Mouse (Mus musculus) monocyte, adult 5-6 weeks (primary cell): ENCODE data around the gene Lrrc3c. TPM values are rescaled to one million over a fixed set of nuclear protein-coding genes. Genes with fewer than 3 reads are reported as not detected.

Experiments
- ATAC-seq: fragments of 153-309, 156-312 bp; replicated peaks from 2 replicates; pipeline ENCODE4 v1.8.0; 2017; ENCODE audit warnings: mild to moderate bottlenecking; ENCODE audit not compliant: low TSS enrichment, insufficient number of reproducible peaks, severe bottlenecking, poor library complexity, low FRiP score
- total RNA-seq: library from RNA; stranded (forward); fragments of 200-1000, 200-491, 200-594 nt; gene quantifications from 3 replicates; pipeline ENCODE4 v1.2.3, GENCODE M21; 2017

The Lrrc3c gene
- total RNA-seq: not detected in 3 replicates

DNA sequence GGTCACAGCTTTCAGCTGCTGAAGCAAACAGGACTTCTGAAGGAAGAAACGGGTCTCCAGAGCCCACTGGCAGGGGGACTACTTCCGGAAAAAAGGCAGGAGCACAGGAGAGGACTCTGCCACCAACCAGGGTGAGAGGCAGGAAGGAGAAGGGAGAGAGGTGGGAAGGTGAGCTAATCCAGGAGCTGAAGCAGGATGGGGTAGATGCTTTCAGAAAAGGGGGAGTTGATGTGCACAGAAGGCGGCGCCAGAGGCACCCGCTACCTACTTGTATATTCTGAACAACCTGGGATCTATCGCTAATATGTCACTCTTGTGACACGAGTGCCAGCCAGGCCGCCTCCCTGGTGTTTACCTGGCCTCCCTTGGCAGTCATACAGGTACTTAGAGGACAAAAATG is at the start of gene Lrrc3c:
Gene Lrrc3c, plus strand, starts transcription at position 301 of the 400 bp plus-strand sequence.
- ATAC-seq: no peak

DNA sequence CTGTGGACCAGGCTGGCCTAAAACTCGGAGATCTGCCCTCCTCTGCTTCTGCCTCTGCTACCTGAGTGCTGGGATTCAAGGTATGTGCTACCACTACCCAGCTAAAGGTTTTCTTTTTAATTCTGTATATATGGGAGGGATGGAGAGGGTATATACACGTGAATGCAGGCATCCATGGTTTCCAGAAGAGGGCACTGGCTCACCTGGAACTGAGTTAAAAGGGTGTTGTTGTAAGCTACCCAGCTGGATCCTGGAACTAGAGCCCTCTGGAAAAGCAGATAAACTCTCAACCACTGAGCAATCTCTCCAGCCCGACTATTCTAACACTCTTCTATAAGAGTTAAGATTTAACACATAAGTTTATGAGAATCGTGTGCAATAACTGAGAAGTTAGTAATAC is 48.7 kb upstream of the Lrrc3c start:
- no peak for ATAC-seq

DNA sequence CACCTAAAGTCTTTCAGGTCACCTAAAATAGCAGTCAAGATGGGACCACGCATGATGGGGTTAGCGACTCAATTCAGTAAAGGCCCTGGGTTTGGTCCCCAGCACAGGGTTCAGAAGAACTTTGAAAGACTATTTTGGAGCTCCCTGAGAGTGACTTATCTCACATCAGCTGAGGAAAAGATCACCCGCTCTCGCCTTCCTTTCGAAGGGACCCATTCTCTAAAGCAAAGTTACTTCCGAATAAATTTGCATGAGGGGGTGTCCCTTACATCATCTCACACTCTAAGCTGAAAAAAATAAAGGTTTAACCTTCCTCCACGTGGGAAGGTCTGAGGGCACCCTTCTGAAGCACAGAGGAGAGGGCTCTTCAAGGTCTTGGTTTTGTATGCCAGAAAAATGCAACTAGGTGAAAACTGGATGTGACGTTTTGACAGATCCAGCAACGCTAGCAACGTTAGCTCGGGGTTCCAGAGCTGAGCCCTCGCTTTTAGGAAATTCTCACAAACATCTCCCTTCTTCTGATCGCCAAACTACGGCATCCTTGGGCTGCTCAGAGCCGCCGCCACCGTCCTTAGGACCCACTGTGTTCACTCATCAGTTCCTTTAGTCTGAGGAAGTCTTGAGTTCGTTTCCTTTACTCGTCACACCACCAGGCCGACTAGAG is 47.6 kb upstream of the Lrrc3c start:
- 0 out of 2 replicates have a peak, but pooled peaks have one; percentile 34 for ATAC-seq

DNA sequence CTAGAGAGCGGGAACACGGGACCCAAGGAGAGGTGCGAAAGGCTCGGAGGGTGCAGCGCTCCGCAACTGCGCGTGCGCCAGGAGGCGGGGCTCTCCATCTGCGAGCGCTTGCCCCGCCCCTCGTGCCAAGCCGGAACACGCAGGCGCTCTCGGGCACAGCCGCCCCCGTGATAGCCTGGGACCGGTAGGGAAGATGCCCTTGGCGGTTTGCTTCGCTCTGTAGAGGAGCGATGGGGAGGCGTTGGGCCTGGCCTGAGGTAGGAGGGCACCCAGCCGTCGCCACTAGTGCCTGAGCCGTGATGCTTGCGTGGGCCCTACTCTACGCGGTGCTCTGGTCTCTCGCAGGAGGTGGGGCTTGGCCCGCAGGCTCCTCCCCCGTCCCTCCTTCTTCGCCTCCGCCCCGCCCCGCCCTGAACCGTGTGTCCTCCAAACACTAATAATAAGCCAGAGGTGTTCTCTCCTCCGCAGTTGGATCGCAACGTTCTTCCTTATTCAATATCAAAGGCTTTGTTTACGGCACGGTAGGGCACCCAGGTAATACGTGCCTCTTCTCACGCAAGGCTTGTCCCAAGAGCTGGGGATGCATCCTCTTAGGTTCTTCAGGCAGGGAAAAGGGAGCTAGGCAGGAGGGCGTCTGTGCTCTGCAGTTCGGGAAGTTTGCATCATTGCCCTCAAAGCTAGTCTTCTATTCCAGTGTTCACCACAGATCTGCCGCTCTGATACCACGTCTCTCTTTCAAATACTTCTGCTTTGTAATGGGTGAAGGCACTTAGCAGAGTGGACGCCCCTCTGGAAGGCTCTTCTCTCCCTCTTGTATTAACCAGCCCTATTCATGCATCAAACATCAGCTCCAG is 46.9 kb upstream of the Lrrc3c start, which contains the start of gene Zpbp2:
Gene Zpbp2, plus strand, starts transcription at position 123 of the 854 bp plus-strand sequence.
- ATAC-seq: peak; percentile 78

DNA sequence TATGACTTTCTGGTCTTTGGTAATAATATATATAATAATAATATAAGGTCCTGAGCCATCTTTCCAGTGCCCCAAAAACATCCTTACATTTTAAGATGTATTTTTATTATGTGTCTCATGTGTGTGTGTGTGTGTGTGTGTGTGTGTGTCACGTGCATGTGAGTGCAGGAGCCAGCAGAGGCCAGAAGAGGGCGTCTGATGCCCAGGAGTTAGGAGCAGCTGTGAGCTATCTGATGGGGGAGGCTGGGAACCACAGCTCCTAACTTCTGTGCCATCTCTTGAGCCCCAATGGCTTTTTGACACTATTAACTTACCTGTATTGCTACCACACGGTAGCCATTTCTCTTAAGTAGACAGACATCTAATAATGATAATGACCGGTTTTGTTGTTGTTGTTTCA is 44.1 kb upstream of the Lrrc3c start:
- ATAC-seq: no peak

DNA sequence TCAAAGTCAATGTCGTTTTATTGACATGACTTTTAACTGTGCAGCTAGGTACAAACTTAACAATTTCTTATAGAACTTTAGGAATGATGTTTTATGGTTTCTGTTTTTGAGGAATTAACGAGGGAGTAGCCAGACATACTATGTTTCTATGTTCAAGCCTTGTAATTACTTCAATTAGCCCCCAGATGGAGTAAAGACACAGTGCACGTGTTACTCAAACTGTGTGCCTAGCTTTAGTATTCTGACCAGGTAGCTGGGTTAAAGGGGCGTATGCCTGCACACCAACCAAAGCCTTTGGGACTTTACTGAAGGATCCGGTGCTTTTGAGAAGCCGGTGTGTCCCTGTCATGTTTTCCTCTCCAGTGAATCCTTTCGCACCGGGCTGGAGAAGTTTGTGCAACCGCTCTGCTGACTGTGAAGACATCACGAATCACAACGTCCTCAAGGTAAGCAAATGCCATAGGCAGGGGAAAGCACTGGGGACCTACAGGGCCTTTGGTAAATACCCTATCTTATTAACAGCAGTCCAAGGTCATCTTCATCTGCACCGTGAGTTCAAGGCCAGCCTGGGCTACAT is 42.9 kb upstream of the Lrrc3c start:
- no peak for ATAC-seq

DNA sequence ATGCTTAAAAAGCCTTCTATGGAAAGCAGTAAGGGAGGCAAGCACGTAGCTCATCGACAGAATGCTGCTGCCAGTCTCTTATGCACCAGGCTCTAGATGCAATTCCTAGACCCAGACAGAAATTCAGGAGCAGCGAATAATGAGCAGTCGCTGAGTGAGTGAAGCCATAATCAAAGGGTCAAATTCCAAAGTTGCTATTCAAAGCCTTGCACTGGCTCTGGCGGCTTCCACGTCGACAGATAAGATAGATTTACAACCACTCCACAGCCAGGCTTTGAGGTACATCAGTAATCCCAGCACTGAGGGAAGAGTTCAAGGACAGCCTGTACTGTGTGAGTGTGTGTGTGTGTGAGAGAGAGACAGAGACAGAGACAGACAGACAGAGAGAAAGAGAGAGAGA is 37.1 kb upstream of the Lrrc3c start:
- no peak for ATAC-seq

DNA sequence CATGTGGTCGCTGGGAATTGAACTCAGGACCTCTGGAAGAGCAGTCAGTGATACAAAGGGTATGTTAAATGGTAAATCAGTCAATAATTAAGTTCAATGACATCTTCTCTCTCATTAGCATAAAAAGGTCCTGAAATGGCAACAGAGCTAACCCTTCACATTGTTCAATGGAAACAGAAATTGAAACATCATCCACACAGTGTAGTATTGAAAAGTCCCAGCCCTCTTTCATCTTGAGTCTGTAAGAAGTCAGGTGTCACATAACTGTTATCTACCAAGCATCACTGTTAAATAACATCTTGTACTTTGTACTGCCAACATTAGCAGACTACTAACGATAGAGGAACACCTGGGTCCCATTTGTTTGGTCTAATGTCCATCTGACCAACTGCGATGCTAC is 35.1 kb upstream of the Lrrc3c start:
- ATAC-seq: no peak

DNA sequence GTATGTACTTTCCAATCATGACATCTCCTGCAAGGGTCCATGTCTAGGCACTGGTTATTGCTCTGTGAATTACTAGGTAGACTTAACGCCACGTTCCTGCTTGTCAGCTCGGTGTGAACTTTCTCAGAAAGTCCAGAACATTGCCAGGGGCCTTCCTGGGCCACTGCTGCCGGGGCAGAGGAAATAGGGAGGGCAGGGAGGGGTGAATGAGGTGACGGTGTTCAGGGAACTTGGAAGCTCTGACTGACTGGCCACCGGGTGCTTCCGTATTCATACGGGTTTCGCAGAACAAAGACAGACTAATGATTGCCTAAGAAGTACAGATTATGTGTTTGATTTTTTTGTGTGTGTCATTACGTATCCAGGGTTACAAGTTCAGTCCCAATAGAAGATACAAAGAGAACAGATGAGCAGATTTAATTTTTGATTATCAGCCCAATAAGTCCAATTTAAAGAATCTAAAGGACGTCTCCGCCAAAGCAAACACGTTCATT is 34.1 kb upstream of the Lrrc3c start:
- no peak for ATAC-seq

DNA sequence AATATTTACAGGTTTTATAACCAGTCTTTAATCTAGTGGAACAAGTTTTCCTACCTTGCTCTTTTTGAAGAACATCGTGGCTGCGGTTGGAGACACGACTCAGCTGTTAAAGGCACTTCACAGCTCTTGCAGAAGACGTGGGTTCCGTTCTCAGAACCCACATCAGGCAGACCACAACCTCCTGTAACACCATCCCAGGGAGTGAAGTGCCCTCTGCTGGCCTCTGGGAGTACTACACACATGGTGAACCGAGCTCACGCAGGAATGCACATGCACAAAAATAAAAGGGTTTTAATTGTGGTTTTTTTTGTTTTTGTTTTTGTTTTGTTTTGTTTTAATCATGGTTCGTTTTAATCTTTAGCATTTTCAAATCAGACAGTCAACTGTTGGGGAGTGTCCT is 29.8 kb upstream of the Lrrc3c start:
- ATAC-seq: no peak

DNA sequence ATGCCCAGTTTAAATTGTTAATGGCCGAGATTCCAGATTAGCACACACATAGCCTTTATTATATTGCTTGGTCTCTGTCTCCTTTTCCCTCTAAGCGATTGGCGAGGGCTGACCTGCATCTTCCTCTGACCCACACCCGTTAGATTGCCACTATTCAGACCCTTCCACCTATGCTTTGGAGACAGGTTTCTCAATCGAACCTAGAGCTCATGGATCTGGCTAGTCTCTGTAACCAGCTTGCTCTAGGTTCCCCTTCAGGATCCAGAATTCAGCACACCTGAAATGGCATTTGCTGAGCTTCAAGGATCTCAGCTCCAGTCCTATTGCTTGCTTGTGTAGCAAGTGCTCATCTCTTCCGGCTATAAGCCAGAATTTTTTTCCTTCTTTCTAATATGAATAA is 28.6 kb upstream of the Lrrc3c start:
- no peak for ATAC-seq

DNA sequence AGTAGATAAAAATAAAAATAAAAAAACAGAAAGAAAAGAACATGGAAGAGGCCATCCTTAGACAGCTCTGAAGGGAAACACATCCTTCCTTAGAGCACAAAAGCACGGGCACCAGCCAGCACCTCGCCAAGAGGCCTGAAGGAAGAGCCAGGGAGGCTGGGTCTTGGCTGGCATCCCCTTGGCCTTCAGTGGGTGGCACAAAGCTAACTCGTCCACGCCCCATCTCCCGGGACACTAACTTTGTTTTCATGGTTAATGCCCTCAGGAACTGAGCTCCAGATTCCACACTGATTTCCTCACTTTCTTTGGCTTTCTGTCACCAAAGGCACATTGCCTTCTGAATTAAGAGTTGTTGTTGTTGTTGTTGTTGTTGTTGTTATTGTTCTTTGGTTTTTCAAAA is 20.3 kb upstream of the Lrrc3c start:
- no peak for ATAC-seq

DNA sequence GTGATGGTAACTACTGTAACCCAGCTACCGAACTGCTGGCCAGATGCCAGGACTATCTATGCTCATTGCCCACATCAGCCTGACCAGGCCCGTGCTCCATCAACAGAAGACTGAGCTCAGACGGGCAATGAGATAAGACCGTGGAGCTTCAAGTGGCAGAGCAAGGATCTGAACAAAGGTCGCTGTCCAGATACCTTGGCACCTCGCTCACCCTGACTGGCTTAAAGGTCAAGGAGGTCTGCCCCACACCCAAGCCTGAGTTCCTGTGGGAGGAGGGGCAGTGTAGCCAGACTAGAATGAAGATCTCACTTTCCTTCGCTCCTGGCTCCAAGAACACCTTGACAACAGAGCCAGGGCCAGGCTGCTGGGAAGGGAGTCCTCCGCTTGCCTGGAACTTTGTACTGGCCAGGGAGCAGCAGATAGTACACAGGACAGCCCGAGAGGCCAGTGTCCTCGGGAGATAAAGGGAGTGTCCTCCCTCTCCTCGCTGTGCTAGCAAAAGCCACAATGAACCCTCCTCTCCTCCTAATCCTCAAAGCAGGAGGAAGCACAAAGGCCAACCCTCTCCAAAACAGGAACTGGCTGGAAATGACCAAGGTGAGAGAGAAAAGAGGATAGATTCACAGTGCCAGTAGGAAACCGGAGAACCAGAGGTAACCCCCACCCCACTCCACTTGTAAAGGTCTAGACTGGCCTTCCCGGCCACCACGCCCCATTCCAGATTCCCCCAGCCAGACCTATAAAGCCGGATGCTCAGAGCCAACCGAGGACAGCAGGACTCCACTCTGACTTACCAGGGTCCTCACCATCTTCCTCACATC is 17.6 kb upstream of the Lrrc3c start:
- no peak for ATAC-seq

DNA sequence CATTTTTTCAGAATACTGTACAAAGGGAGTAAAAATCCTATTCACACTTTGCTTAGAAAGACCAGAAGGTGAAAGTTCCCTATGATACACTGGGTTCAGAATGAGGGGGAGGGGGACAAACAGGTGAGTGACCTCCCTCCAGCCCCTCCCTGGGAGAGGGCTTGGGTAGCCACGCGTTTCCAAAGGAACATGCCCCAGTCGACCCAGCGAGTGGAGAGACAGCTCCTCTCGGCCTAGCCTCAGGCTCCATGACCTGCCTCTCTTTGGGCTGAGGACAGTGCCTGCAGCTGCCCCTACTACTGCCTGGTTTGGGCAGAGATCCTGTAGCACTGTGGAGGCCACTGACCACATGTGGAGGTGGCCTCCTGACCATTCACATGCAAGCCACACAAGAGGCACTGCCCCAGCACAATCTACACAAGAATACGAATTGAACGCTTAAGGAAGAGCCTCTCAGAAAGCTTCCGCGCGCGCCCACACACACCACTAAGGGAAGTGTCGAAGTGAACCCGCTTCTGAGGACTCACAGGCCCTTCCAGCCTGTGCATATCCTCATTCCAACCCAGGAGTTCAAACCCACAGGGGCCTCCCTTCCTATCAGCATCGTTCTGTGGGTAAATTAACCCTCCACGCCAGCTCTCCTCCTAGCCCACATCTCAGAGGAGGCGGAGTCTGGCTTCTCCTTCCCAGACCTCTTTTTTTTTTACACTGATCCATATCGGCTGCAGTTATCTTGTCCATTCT is 16.6 kb upstream of the Lrrc3c start:
- ATAC-seq: no peak

DNA sequence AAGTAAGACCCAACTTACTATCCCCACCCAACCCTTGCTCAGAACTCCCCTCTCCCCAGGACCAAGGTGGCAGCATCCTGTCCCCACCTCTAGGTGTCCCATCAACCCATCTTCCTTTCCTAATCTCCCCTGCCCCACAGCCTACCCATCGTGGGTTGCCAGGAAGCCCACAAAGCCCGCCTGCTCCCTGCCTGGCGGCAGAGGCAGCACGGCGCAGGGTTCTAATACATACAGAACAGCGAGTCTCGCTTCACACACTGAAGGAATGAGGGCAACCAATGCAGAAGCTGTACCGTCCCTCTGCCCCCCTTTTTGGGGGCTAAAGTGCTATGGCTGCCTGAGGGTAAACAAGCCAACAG is 16.1 kb upstream of the Lrrc3c start:
- no peak for ATAC-seq

DNA sequence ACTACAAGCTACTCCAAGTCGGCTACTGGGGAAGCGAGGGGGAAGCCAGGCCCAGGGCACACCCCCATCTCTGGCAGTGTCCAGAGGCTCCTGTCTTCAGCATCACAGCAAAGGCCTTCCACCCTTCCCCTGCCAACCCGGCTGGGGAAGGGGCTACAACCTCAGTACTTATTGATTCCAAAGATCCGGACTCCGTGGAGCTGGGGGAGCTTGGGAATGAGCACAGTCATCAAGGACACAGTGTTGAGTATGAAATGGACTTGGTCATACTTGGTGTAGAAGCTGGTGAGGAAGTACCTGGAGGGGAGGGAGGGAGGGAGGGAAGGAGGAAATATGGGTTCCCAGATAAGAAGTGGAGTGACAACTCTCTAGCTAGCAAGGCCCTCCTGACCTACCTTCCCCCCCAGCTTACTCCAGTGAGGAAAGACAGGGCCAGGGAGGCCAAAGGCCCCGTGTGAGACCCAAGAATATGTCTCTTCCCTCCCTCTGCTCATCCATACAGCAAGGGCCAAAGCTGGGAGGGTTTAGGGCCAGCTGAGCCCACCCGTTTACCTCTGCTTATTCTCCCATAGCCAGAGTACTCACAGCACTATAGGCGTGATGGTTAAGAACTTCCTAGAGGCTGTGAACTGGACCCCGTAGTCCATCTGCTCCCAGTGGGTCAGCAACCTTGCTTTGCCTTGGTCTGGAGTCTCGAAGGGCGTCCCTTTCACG is 15.4 kb upstream of the Lrrc3c start:
- ATAC-seq: no peak

DNA sequence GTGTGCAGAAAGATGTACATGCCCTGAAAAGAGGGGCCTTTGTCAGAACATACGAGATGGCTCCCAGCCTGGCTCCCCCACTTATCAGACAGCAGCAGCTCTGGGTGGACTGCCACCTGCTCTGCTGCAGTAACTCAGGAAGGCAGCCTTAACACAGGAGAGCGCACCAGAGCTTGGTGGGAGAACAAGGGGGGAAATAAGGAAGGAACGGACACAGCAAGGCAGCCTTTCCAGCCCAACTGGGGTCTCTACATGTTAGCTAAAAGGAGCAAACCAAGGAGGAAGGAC is 14.9 kb upstream of the Lrrc3c start:
- no peak for ATAC-seq

DNA sequence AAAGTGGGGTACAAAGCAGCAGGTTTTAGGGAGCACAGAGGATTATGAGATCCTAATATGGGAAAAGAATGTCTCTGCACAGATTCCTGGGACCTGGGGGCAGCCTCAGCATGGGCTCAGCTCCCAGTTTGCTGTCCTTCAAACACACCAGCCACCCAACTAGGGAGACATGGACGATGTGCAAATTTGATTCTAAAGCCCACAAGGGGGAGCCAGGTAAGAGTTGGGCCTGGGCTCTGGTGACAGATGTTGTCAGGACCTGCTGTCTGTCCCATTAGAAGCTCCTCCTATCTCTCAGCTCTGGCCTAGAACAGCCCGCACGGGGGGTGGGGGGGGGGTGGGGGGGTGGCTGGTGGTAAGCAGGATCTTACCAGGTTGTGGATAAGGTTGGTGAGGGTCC is 14.5 kb upstream of the Lrrc3c start:
- ATAC-seq: no peak
